Mouse (Mus musculus) fibroblast of lung, adult 2 months (primary cell): Measurements from ENCODE around the gene Selenoi.

Experiments used
- DNase-seq: peaks from one replicate; pipeline ENCODE4 v3.0.0-alpha.2; 2011; ENCODE audit warnings: low read depth

The Selenoi gene

GRCm38 (mm10) chr5:30238533-30238932, 6.2 kb downstream of the Selenoi start:
- no peak for DNase-seq

- DNase-seq: no peak
Measured at GRCm38 (mm10) chr5:30240552-30240951, 8.2 kb downstream of the Selenoi start.

- peak; percentile 54 for DNase-seq
Measured at GRCm38 (mm10) chr5:30242410-30242809, 10.0 kb downstream of the Selenoi start.

GRCm38 (mm10) chr5:30243741-30244140, 11.4 kb downstream of the Selenoi start:
- DNase-seq: no peak

DNA sequence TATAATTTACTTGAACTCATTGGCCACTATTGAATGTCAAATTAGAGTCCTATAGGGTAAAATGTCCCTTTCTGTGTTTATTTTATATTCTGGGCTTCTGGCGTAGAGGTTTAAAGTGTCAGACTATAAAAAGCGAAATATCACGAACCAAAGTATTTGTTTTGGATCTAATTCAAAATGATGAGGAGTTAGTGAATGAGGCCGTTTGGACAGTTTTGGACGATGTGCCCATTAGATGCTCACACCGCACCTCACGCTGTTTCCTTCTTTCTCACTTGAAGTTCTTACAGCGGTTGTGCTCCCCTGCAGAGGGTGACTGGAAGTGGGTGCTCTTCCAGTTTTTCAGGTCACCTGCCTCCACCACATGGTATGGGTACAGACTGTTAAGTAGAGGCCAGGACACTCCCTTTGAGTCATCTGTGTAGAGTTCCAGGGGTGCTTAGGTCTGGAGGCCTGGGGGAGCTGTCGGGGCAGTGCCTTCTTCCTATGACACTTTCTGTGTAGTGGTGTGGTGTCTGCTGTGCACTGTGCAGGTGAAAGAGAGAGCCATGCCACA, 13.6 kb downstream of the Selenoi start:
- DNase-seq: no peak

GRCm38 (mm10) chr5:30247666-30248065, 15.3 kb downstream of the Selenoi start:
- DNase-seq: no peak

GRCm38 (mm10) chr5:30255567-30256354, 23.4 kb downstream of the Selenoi start:
- DNase-seq: no peak

DNA sequence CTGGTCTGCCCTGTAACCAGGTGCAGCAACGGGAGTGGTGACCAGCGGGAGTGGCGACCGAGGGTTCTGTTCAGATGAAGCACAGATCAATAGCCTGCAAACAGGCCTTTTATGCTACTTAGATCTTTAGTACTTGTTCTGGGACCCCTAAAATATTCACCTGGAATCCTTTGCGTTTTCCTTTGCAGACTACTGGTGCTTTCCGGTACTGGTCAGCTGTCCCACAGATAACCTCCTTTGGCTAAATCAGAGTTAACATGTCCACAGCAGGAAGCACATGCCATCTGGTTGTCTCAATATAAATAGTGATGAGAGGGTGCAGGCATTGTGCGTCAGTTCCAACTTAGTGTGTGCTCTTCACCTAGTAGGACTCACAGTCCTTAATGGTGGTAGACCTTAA, 26.4 kb downstream of the Selenoi start:
- DNase-seq: no peak

DNA sequence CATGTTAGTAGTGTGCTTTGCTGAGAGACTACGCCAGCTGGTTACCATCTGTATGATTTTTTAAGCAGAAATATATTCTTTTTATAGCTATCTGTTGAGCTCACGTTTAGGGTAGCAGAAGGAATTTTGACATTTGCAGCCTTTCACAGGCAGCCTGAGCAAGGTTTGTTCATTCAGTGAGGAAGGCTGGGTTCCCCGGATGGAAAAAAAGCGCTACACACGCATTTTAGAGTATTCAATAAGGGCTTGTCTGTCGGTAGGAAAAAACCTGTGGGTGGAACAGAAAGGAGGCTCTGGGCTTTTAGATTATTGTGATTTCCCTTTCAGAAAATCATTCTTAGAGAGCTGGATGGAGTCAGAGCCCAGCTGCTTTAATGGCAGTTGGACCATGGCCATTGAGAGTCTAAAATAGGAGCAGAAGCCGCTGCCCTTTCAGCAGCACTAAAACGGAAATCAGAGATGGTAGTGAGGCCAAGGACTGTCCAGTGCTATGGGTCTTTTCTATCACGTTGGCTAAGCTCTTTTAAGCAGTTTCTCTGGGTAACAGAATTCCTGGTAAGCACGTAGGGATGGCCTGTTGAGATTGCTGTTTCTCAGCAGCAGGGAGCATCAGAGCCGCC, 38.3 kb downstream of the Selenoi start:
- DNase-seq: no peak

DNA sequence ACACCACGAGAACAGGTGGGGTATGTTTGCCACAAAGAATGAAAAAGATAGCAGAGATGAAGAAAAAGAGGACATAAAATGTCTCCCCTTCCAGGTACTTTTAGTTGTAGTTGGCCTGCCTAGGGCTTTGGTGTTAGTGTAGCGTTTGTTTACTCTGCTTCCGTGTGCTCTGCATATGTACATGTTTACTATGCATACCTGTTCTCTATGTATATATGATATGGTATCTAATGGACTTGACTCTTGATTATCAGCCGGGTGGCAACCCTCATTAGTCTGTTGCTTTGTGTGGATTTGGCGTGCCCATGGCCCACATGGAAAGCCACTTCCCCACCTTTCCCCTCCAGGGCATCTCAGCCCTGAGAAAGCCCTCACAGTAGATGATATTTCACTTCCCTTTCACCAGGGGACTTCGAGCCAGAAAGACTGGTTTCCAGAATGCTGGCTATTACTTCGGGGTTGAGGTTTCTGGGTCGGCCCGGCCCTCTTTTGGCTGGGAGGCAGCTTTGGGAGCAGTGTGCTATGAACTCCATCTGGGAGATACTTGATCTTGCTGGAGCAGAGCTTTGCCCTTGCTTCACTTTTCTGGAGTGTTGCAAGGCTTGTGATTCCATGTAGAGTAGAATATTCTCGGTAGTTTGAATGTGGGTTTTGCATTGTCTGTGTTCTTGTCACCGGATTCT, 39.4 kb downstream of the Selenoi start:
- peak; percentile 57 for DNase-seq

GRCm38 (mm10) chr5:30276361-30276760, 44.0 kb downstream of the Selenoi start:
- no peak for DNase-seq

- no peak for DNase-seq
Measured at GRCm38 (mm10) chr5:30278952-30279351, 46.6 kb downstream of the Selenoi start.

- no peak for DNase-seq
Measured at GRCm38 (mm10) chr5:30279446-30279845, 47.1 kb downstream of the Selenoi start.

DNA sequence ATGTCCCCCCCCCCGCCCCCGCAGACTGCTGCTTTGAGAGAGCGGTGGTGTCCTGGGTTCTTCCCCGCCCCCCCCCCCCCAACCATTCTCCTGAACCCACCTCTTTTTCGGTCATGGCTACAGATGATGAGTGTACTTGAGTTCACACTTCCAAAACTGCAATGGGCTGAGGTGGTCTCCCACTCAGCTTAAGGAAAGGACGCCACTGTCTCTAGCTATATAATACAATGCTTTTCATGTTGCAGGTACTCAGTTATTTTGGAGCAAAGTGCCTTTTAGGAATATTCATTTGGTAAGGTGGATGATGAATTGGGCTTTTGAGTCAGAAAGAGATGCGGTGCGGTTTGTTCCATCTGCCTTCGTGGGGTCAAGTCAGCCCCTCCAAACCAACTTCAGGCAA, 48.5 kb downstream of the Selenoi start:
- no peak for DNase-seq

DNA sequence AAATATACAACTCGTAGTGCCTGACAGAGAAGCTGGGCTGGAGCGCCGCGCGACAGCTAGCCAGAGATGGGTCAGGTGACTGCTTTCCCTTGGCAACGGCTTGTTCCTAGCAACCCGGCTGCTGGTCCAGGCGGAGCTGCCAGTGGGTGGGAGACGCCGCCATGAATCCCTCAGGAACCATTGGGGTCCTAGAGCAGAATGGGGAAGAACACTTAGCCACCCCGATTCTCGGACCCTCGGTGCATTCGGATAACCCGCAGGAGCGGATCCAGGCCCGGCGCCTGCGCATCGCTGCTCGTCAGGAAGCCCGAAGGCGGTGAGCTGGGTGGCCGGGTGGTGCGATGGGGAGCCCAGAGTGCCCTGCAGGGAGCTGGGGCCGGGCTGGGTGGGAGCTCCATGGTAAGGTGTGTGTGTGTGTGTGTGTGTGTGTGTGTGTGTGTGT, 48.9 kb downstream of the Selenoi start, which contains the start of gene Drc1:
TSS of gene Drc1 (plus strand) at position 98 of the 442 bp plus-strand sequence.
- no peak for DNase-seq

DNA sequence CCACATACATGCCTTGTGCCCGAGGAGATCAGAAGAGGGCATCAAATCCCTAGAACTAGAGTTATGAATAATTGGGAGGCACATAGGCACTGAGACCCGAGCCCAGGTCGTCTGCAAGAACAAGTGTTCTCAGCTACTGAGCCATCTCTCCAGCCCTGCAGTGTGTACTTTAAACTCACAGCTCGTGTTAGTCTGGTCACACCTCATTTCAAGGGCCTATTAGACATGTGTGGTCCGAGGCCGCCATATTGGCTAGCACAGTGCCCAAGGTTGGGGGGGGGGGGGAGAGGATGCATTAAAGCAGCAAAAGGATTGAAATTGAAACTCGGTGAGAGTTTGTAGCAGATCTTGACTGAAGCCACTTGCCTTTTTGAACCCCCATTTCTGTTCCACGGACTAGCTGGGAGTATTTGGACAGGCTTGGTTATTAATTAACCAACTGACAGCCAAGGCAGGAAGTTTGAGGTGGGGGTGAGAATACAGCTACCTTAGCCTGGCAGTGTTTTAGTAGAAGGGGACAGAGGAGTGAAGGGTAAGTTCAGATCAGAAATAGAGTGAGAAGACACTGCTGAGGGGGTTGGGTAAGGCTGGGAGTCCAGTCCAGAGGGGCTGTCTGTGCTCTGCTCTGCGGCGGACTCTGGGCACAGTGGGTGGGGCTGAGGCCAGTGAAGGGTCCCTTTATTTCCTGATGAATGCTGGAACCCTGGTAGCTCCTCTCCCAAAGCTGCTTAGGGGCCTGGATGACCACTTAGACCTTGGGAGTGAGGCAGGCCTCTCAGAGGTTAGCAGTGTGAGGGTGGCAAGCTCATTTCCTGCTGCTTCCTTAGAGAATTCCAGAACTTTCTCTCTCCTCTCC, 53.8 kb downstream of the Selenoi start:
- no peak for DNase-seq

DNA sequence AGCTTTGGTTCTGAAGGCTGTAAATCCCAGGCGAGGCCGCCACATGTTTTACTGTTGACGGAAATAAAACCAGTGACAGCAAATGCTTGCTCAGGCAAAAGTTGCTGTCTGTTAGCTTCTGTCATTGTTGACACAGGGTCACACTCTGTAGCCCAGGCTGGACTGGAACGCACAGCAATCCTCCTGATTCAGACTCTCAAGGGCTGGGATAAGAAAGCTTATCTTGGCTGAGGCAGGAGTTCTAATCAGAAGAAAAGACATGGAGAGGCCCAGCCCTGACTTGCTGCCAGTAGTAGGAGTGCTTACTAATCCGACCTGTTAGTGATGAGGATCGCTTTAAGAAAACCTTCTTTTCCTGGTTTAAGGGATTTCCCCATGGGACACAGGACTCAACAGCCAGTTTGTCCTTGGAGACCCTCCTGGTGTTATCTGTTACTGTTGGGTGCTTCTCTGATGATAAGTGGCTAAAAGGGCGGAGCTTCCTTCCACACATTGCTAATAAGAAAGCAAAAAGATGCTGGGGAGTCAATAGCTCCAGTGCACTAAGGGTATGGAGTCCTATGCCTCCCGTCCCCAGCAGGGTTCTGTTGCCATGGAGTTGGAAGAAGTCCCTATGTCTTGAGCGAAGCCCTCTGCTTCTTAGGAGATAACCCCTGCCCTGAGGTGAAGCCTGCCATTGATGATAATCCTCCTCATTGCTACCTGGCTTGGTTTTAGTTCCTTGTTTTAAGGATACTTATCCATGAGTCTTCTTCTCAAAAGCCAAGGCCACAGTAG, 54.9 kb downstream of the Selenoi start:
- no peak for DNase-seq
